Mouse (Mus musculus) adrenal gland, postnatal 25 days (tissue): ENCODE results near the gene Fam187a. TPM values are rescaled to one million over a fixed set of nuclear protein-coding genes. Genes with fewer than 3 reads are reported as not detected.

Experiments
- DNase-seq: peaks from one replicate; pipeline ENCODE4 v3.0.0; 2021; ENCODE audit warnings: mixed read lengths
- total RNA-seq: library from RNA; stranded (reverse); gene quantifications from 2 replicates; pipeline ENCODE4 v1.2.3, GENCODE M21; 2021

The Fam187a gene
- total RNA-seq, 1 experiment from 2014 or later: not detected

DNA sequence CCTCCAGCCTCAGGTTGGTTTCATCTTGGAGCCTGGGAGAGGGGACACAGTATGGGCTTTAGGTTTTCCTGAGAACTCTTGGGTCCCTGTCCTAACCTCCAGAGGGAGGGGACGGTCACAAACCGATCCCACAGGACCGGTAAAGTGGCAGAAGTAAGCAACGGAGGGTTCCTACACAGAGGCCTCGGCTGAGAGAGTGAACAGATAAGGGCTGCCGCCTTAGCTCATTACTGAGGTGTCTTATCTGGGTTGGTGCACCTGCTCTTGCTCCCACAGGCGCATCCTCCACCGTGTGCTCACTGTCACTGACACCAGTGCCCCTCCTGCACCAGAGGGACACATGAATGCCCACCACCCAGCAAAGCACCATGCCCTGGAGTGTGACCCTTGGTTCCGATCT lies 10.8 kb downstream of the Fam187a start:
- DNase-seq: no peak

DNA sequence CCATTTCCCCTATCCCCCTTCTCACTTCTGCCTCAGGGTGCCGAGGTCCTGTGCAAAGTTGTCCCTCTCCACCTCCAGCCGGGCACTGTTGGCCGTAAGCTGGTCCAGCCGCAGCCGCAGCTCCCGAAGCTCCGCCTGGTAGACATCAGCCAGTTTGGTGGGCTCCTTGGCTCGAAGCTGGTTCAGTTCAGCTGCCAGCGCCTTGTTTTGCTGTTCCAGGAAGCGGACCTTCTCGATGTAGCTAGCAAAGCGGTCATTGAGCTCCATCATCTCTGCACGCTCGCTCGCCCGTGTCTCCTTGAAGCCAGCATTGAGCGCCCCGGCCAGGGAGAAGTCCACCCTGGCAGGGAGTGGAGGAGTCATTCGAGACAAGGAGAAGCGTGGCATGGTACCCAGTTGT lies 11.7 kb downstream of the Fam187a start:
- no peak for DNase-seq

DNA sequence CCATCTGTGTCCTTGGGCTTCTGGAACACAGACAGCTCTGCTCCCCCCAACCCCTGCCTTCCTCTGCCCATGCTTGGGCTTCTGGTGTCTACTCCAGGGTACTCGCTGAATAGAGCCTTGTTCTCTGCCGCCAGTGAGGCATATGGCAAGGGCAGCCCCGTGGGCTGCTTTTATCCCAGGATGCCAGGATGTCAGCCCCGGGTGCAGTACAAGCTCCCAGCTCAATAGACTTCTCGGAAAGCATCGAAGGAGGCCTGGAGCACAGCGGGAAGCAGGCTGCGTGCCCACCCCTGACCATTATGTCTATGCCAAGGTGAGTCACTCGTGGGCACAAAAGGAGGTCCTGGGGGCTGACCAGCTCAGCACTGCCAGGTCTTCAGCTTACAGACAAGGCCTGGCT lies 13.4 kb downstream of the Fam187a start:
- DNase-seq: no peak

- DNase-seq: peak; percentile 83
Measured at GRCm38 (mm10) chr11:102900763-102901162, 15.8 kb downstream of the Fam187a start, which contains the start of gene Gfap. Gene Gfap (minus strand): TSS chr11:102900912.

DNA sequence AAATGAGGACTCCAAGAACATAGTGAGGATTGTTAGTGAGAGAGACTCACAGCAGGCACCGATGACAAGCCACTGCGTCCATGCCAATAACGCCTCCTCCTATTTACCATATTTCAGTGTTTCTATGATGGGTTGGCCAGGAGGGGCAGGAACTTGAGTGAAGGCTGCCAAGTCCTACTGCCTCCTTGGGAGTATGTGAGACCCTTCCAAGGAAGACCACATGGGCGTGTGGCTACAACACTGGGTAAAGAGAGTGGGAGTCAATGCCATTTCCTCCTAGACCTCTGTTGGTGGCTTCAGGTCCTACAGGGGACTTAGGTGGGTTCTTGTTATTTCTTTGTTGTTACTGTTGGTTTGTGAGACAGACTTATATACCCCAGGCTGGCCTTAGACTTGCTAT lies 16.2 kb downstream of the Fam187a start:
- no peak for DNase-seq

DNA sequence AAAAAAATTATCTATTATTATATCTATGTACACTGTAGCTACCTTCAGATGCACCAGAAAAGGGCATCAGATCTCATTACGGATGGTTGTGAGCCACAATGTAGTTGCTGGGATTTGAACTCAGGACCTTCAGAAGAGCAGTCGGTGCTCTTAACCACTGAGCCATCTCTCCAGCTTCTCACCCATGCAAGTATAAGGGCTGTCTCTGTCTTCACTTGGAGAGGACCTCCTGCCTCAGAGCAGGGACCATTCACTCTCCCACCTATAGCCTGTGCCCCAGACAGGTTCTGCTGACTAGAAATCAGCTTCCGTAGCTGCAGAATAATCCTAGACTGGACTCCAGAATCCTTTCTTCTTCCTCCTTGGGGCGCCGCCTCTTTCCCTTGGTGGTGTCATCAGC lies 17.1 kb downstream of the Fam187a start:
- DNase-seq: no peak

DNA sequence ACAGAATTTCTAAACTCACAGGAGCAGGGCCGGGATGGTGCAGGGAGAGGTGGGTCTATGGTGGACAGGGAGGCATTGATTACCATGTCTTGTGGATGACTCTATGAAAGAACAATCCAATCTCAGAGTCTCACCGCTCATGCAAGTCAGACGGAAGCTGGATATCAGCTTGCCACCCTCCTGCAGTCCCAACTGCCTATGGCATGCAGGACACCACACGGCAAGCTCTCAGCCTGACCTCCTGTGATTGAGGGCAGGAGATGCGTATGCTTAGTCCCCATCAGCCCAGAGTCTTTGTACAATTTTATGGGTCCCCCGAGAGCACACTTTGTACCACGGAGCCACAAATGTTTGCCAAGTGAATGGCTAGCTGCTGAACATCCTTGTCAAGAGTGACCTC lies 18.7 kb downstream of the Fam187a start:
- no peak for DNase-seq

DNA sequence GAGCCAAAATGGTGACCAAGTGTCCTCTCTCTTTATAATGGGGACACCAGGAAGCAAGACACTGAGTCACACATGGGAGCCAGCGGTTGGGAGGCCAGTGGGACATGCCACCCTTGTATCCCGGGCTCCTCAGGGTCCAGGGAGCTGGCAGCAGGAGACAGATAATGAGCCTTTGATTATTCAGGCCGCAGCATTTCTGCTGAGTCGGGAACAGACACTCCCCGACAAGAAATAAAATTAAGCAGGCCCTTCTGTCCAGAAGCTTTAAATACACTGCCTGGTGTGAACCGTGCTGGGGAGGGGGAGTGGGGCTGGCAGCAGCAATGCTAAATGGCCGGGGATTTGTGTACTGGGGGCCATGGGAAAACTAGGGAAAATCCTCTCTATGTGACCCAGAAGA lies 26.4 kb downstream of the Fam187a start:
- no peak for DNase-seq

- no peak for DNase-seq
Measured at GRCm38 (mm10) chr11:102915380-102915779, 30.4 kb downstream of the Fam187a start.

DNA sequence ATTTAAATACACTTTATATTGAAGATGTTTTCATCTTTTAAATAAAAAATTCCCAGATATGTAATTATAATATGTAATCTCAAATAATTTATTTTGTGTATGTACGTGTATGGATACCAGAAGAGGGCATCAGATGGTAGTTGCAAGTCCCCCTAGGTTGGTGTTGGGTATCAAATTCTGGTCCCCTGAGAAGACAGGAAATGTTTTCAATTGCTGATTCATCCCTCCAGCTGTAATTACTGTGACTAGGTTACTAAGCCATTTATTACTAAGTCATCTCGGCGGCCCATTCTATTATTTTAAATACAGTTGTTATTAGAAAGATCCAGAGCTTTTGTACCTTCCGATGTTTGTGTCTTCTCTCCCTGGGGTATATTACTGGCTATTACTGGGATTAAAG lies 33.1 kb downstream of the Fam187a start:
- DNase-seq: no peak

GRCm38 (mm10) chr11:102921491-102921890 lies 36.5 kb downstream of the Fam187a start:
- no peak for DNase-seq

- peak; percentile 95 for DNase-seq
Measured at GRCm38 (mm10) chr11:102924557-102925350, 39.8 kb downstream of the Fam187a start, which contains the start of gene Kif18b. Gene Kif18b (minus strand): TSS chr11:102925124.

- no peak for DNase-seq
Measured at GRCm38 (mm10) chr11:102925351-102925717, 40.4 kb downstream of the Fam187a start.

- no peak for DNase-seq
Measured at GRCm38 (mm10) chr11:102930672-102931071, 45.7 kb downstream of the Fam187a start.

- no peak for DNase-seq
Measured at GRCm38 (mm10) chr11:102936272-102936671, 51.3 kb downstream of the Fam187a start.

Other genes with a start within 250 kb of the Fam187a start
- 0.06 TPM in 1 of 2 replicates, not detected in the other for gene Meioc, start 221.5 kb upstream of the Fam187a start, total RNA-seq
- 23.3 and 29.1 TPM in 2 replicates for gene Ccdc43, start 187.4 kb upstream of the Fam187a start, total RNA-seq
- gene Adam11, start 123.7 kb upstream of the Fam187a start, total RNA-seq: 2.9 and 4.7 TPM in 2 replicates
- 20.0 and 22.7 TPM in 2 replicates for gene Gjc1, start 65.5 kb upstream of the Fam187a start, total RNA-seq
- gene Higd1b, start 49.3 kb upstream of the Fam187a start, total RNA-seq: 0.76 TPM in 1 of 2 replicates, not detected in the other
- gene Eftud2, start 4.2 kb upstream of the Fam187a start, total RNA-seq: 77.2 and 81.2 TPM in 2 replicates
- 1.0 TPM in 1 of 2 replicates, not detected in the other for gene Ccdc103, start 4.0 kb upstream of the Fam187a start, total RNA-seq
- 0.36 and 0.48 TPM in 2 replicates for gene Gfap, start 15.7 kb downstream of the Fam187a start, total RNA-seq
- 4.1 and 5.3 TPM in 2 replicates for gene Kif18b, start 40.0 kb downstream of the Fam187a start, total RNA-seq
- 34.9 and 49.7 TPM in 2 replicates for gene C1ql1, start 61.5 kb downstream of the Fam187a start, total RNA-seq
- 103 and 104 TPM in 2 replicates for gene Nmt1, start 143.0 kb downstream of the Fam187a start, total RNA-seq
- gene Dcakd, start 143.2 kb downstream of the Fam187a start, total RNA-seq: 73.0 and 82.7 TPM in 2 replicates
- gene Plcd3, start 216.5 kb downstream of the Fam187a start, total RNA-seq: 9.1 and 13.7 TPM in 2 replicates
- gene Acbd4, start 216.5 kb downstream of the Fam187a start, total RNA-seq: 92.1 and 129 TPM in 2 replicates
- 72.0 and 75.6 TPM in 2 replicates for gene Hexim1, start 231.1 kb downstream of the Fam187a start, total RNA-seq
- 3.9 and 6.2 TPM in 2 replicates for gene Hexim2, start 247.3 kb downstream of the Fam187a start, total RNA-seq